ENCODE assay signal across 8 mouse cellular contexts in the genomic region with DNA sequence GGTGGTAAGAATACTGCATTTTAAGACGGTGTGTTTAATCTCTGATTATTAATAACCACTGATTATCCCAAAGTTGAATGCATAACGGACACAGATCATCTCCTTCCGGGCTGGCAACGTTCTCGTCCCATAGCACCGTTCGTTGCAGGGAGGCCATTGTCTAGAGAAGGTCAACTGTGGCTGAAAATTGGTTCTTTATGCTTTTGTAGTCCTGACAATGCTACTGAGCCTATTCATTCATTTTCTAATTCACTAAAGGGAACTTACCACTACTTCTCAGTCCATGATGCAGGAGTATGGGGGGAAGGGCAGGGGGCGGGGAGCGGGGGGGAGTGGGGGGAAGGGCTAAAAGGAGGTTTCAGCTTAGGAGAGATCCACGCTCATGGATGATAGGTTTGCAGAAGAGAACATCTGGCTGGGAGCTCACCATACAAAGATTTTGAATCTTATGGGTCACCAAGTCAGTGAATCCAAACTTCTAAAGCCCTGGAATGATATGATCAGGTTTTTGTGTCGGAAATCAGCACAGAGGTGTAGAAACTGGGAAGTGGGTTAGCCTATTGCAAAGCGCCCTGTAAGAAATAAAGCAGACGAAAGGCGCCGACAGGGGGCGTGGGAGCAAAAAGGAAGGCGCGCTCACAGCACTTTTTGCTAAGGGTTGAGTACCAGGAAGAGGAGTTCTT. TPM values are rescaled to one million over a fixed set of nuclear protein-coding genes. Genes with fewer than 3 reads are reported as not detected.
DNase-seq lines count a peak whose midpoint lies in the region; ATAC-seq lines count a peak whose summit lies in the region.

No protein-coding gene starts in this region.

- H3K9me3 ChIP-seq in hindbrain, embryonic 16.5 days (ENCODE audit: control insufficient read depth, low read length): no peaks in the 10 kb centered on the region

- peak overlapping the region; percentile 70 for H3K4me2 ChIP-seq in hindbrain, embryonic 16.5 days (ENCODE audit: low read length)

- H3K27me3 ChIP-seq in hindbrain, embryonic 16.5 days (replicated peaks; ENCODE audit: control insufficient read depth, insufficient read depth, low read length): no peaks in the 10 kb centered on the region

- H3K36me3 ChIP-seq in hindbrain, embryonic 16.5 days (ENCODE audit: control insufficient read depth, insufficient read depth, low read length): 0 out of 2 replicates have a peak, but pooled peaks cover 3% of the 10 kb centered on the region
- H3K36me3 ChIP-seq in macrophage (ENCODE audit: inconsistent target): no peaks in the 10 kb centered on the region

- H3K9ac ChIP-seq in hindbrain, embryonic 16.5 days (ENCODE audit: low read depth, low read length): peak overlapping the region; percentile 89

- H3K27ac ChIP-seq in hindbrain, embryonic 16.5 days (ENCODE audit: low read depth, low read length): peak overlapping the region; percentile 53
- peak overlapping the region; percentile 42 for H3K27ac ChIP-seq in macrophage

- peak; percentile 73 for ATAC-seq in hindbrain, embryonic 16.5 days

- peak; percentile 90 for DNase-seq in T-cell, adult 2 months (ENCODE audit: low spot score)
- peak; percentile 83 to 84 for DNase-seq in cerebellum, postnatal 36 days
- DNase-seq in frontal cortex, postnatal 36 days (ENCODE audit: low spot score in 2 of 2): peak; percentile 86 to 90
- DNase-seq in left cerebral cortex, adult 18-20 months (ENCODE audit: low spot score in 2 of 2): peak; percentile 90 to 94
- DNase-seq in right cerebral cortex, adult 18-20 months: peak; percentile 90
- peak; percentile 52 for DNase-seq in urinary bladder, postnatal 10 days (ENCODE audit: low spot score)

- 0% methylated on average over 18 of the region's 18 CpGs for WGBS in hindbrain, embryonic 16.5 days
- under 1% methylated on average over 18 of the region's 18 CpGs for WGBS in macrophage (ENCODE audit: missing documents)

- H3K79me2 ChIP-seq in macrophage (ENCODE audit: inconsistent target): no peaks in the 10 kb centered on the region

- peaks cover 13% of the 10 kb centered on the region for H3K4me1 ChIP-seq in hindbrain, embryonic 16.5 days (ENCODE audit: control insufficient read depth, insufficient read depth, low read depth, low read length)

- peak overlapping the region; percentile 94 for H3K4me3 ChIP-seq in hindbrain, embryonic 16.5 days (ENCODE audit: low read length)
- H3K4me3 ChIP-seq in macrophage (ENCODE audit: inconsistent target): peak overlapping the region; percentile 60

RNA-seq across cellular contexts. Expression of gene Aldh18a1, which starts 0.7 kb away (rescaled TPM):
- 43.7 and 52.8 TPM in 2 replicates for polyA plus RNA-seq in hindbrain, embryonic 16.5 days (2015; fragmentation: Nextera tagmentation; extraction: Ambion mirVana)
- 10 to 100 TPM; 22.5 to 28.9 TPM for total RNA-seq in left cerebral cortex, adult 18-20 months (2021)
- 10 to 100 TPM in 7 of 26 experiments, 1 to 10 TPM in 19; 1.1 to 25.6 (median 7.6) TPM for total RNA-seq in macrophage (2018; cell fraction: chromatin; rRNA removed)
- total RNA-seq in macrophage (2018; cell fraction: cytosol; rRNA removed): 10 to 100 TPM in 11 of 26 experiments, 1 to 10 TPM in 15; 2.3 to 14.8 (median 7.1) TPM
- 10 to 100 TPM in 9 of 26 experiments, 1 to 10 TPM in 17; 1.0 to 18.6 (median 7.0) TPM for total RNA-seq in macrophage (2018; cell fraction: nucleus; rRNA removed)
- polyA plus RNA-seq in macrophage (2018): 2.2 to 7.3 TPM (median 2.4 TPM) in 3 replicates

RNA-seq across cellular contexts. Expression of gene Tctn3, which starts 23.0 kb away (rescaled TPM):
- polyA plus RNA-seq in hindbrain, embryonic 16.5 days (2015; fragmentation: Nextera tagmentation; extraction: Ambion mirVana): 14.8 and 16.6 TPM in 2 replicates
- total RNA-seq in left cerebral cortex, adult 18-20 months (2021): 10 to 100 TPM; 19.5 to 21.6 TPM
- 10 to 100 TPM; 10.5 to 46.6 (median 22.1) TPM for total RNA-seq in macrophage (2018; cell fraction: chromatin; rRNA removed)
- total RNA-seq in macrophage (2018; cell fraction: cytosol; rRNA removed): 10 to 100 TPM in 6 of 26 experiments, 1 to 10 TPM in 20; 4.0 to 12.7 (median 7.7) TPM
- total RNA-seq in macrophage (2018; cell fraction: nucleus; rRNA removed): 10 to 100 TPM in 23 of 26 experiments, 1 to 10 TPM in 3; 9.6 to 43.3 (median 20.3) TPM
- polyA plus RNA-seq in macrophage (2018): 7.0 to 10.4 TPM (median 7.7 TPM) in 3 replicates

RNA-seq across cellular contexts. Expression of gene Entpd1, which starts 23.2 kb away (rescaled TPM):
- 7.7 and 8.1 TPM in 2 replicates for polyA plus RNA-seq in hindbrain, embryonic 16.5 days (2015; fragmentation: Nextera tagmentation; extraction: Ambion mirVana)
- total RNA-seq in left cerebral cortex, adult 18-20 months (2021): 10 to 100 TPM; 18.2 to 18.9 TPM
- 100 to 1,000 TPM in 23 of 26 experiments, 10 to 100 TPM in 3; 33.7 to 454 (median 135) TPM for total RNA-seq in macrophage (2018; cell fraction: chromatin; rRNA removed)
- 100 to 1,000 TPM in 18 of 26 experiments, 10 to 100 TPM in 8; 86.1 to 339 (median 189) TPM for total RNA-seq in macrophage (2018; cell fraction: cytosol; rRNA removed)
- total RNA-seq in macrophage (2018; cell fraction: nucleus; rRNA removed): 100 to 1,000 TPM in 24 of 26 experiments, 10 to 100 TPM in 2; 83.5 to 570 (median 192) TPM
- 164 to 283 TPM (median 241 TPM) in 3 replicates for polyA plus RNA-seq in macrophage (2018)

Comparison
In these comparisons a context has a peak if more than half of its experiments do, and no peak if none do; other contexts are left out.
1. Peak in every context shown above with its lines: DNase-seq, ATAC-seq, H3K4me3 ChIP-seq and H3K27ac ChIP-seq.
2. RNA of gene Entpd1, which starts 23.2 kb away (polyA plus RNA-seq): 164 to 283 TPM in macrophage; 7.7 to 8.1 TPM in hindbrain, embryonic 16.5 days; every median in the first group is over 10 times any median in the second.